Mouse (Mus musculus) cortical plate, adult 2 months (tissue): ENCODE data around the gene Akna.

ENCODE experiments used
- CTCF ChIP-seq: fragments of 200-500 bp; IDR thresholded peaks from 2 replicates; pipeline ENCODE4 v1.5.1; 2011; ENCODE audit warnings: mild to moderate bottlenecking, control low read depth, low read length; ENCODE audit not compliant: insufficient read depth; ENCODE audit errors: extremely low read depth
- POLR2A ChIP-seq: fragments of 200-500 bp; IDR thresholded peaks from 2 replicates; pipeline ENCODE4 v1.6.1; 2011; ENCODE audit warnings: mild to moderate bottlenecking, low read length, control low read depth; ENCODE audit not compliant: insufficient read depth; ENCODE audit errors: extremely low read depth

- no peak for TF ChIP-seq CTCF
- TF ChIP-seq POLR2A: no peak
These were observed 3.4 kb downstream of the Akna start for GRCm38 (mm10) chr4:63399691-63400270.
